Mouse (Mus musculus) forebrain, embryonic 11.5 days (tissue): Measurements from ENCODE around the gene Ghdc. TPM values are rescaled to one million over a fixed set of nuclear protein-coding genes. Genes with fewer than 3 reads are reported as not detected.

Experiments
- ATAC-seq: fragments of 200-750 bp; cut with Nextera tagmentation; replicated peaks from 2 replicates; pipeline ENCODE4 v1.8.0; 2017; ENCODE audit warnings: moderate TSS enrichment; ENCODE audit not compliant: low FRiP score
- DNase-seq: peaks from one replicate; pipeline ENCODE4 v3.0.0-alpha.2; 2017; ENCODE audit warnings: low spot score
- H3K27ac ChIP-seq: fragments of 300-500 bp; sonication (generic); 2 replicates; pipeline ENCODE4 v1.5.1; 2014; ENCODE audit warnings: low read depth, low read length
- H3K27me3 ChIP-seq: fragments of 300-500 bp; sonication (generic); 2 replicates; pipeline ENCODE4 v1.6.1; 2014; ENCODE audit warnings: mild to moderate bottlenecking, low read length, mixed read lengths; ENCODE audit not compliant: control insufficient read depth, insufficient read depth
- H3K36me3 ChIP-seq: fragments of 300-500 bp; sonication (generic); 2 replicates; pipeline ENCODE4 v1.6.1; 2014; ENCODE audit warnings: mild to moderate bottlenecking, low read length, moderate library complexity, mixed read lengths; ENCODE audit not compliant: control insufficient read depth, insufficient read depth
- H3K4me1 ChIP-seq: fragments of 300-500 bp; sonication (generic); replicated peaks from 2 replicates; pipeline ENCODE4 v1.6.1; 2014; ENCODE audit warnings: low read length, mixed read lengths; ENCODE audit not compliant: control insufficient read depth, insufficient read depth
- H3K4me2 ChIP-seq: fragments of 300-500 bp; sonication (generic); 2 replicates; pipeline ENCODE4 v1.6.1; 2014; ENCODE audit warnings: low read depth, mild to moderate bottlenecking, low read length, moderate library complexity, mixed read lengths; ENCODE audit not compliant: severe bottlenecking
- H3K4me3 ChIP-seq: fragments of 300-500 bp; sonication (generic); 2 replicates; pipeline ENCODE4 v1.5.1; 2014; ENCODE audit warnings: low read depth, low read length
- H3K9ac ChIP-seq: fragments of 300-500 bp; sonication (generic); 2 replicates; pipeline ENCODE4 v1.6.1; 2014; ENCODE audit warnings: low read length
- H3K9me3 ChIP-seq: fragments of 300-500 bp; sonication (generic); 2 replicates; pipeline ENCODE4 v1.6.1; 2016; ENCODE audit warnings: low read length, mixed read lengths; ENCODE audit not compliant: control insufficient read depth
- WGBS: fragments of 180-500 bp; shearing (Covaris S2); extraction: QIAGEN DNeasy Blood & Tissue Kit; methylation state at CpG from one replicate; pipeline ENCODE4 v1.1.7; 2014; 5-methylcytosine and 5-hydroxymethylcytosine counted together
- polyA plus RNA-seq: library from polyadenylated mRNA; unstranded; fragments of >200 nt; fragmentation: Nextera tagmentation; extraction: Ambion mirVana; gene quantifications from 2 replicates; pipeline ENCODE4 v1.2.1, GENCODE M21; 2014

Ghdc gene
- polyA plus RNA-seq, 1 experiment from 2014 or later = 2.1 TPM

GRCm38 (mm10) chr11:100814498-100814897 lies 43.7 kb upstream of the Ghdc start:
- no peak overlapping the region for H3K4me2 ChIP-seq
- H3K9ac ChIP-seq = no peak overlapping the region
- H3K9me3 ChIP-seq = no peaks in the 10 kb centered on the region; the same call in 1 of the 2 replicates
- H3K4me1 ChIP-seq = no peaks in the 10 kb centered on the region
- no peaks in the 10 kb centered on the region for H3K27me3 ChIP-seq
- ATAC-seq (no peak), DNase-seq (no peak)
- H3K36me3 ChIP-seq = no peaks in the 10 kb centered on the region
- WGBS = 79% methylated on average over 13 of the region's 13 CpGs
- H3K4me3 ChIP-seq = no peak overlapping the region
- no peak overlapping the region for H3K27ac ChIP-seq

- ATAC-seq = no peak
- H3K9ac ChIP-seq = no peak overlapping the region
- H3K4me1 ChIP-seq = no peaks in the 10 kb centered on the region
- H3K4me3 ChIP-seq = no peak overlapping the region
- 96% methylated on average over 2 of the region's 2 CpGs for WGBS
- no peaks in the 10 kb centered on the region; the same call in 1 of the 2 replicates for H3K9me3 ChIP-seq
- no peak for DNase-seq
- H3K4me2 ChIP-seq = no peak overlapping the region
- H3K27me3 ChIP-seq = no peaks in the 10 kb centered on the region
- H3K27ac ChIP-seq = no peak overlapping the region
- no peaks in the 10 kb centered on the region for H3K36me3 ChIP-seq
Measured at GRCm38 (mm10) chr11:100811132-100811531, 40.4 kb upstream of the Ghdc start.

- H3K36me3 ChIP-seq = no peaks in the 10 kb centered on the region
- H3K9ac ChIP-seq = no peak overlapping the region
- H3K4me1 ChIP-seq = no peaks in the 10 kb centered on the region
- no peak overlapping the region for H3K27ac ChIP-seq
- no peaks in the 10 kb centered on the region; the same call in 1 of the 2 replicates for H3K9me3 ChIP-seq
- H3K27me3 ChIP-seq = no peaks in the 10 kb centered on the region
- no peak overlapping the region for H3K4me3 ChIP-seq
- WGBS = 80% methylated on average over 9 of the region's 9 CpGs
- ATAC-seq = no peak
- DNase-seq = no peak
- no peak overlapping the region for H3K4me2 ChIP-seq
Measured at GRCm38 (mm10) chr11:100810516-100810915, 39.8 kb upstream of the Ghdc start.

- Histone ChIP-seq H3K27ac (peak overlapping the region; percentile 34; the same call in 1 of the 2 replicates), H3K27me3 (no peaks in the 10 kb centered on the region), H3K4me3 (no peak overlapping the region), H3K36me3 (no peaks in the 10 kb centered on the region), H3K9me3 (no peaks in the 10 kb centered on the region), H3K9ac (no peak overlapping the region), H3K4me1 (no peaks in the 10 kb centered on the region), H3K4me2 (no peak overlapping the region)
- 61% methylated on average over 20 of the region's 20 CpGs for whole genome bisulfite sequencing
- no peak for ATAC-seq
- DNase-seq = peak; percentile 56
Measured at GRCm38 (mm10) chr11:100806380-100807305, 35.9 kb upstream of the Ghdc start.

GRCm38 (mm10) chr11:100805535-100805934 lies 34.8 kb upstream of the Ghdc start:
- no peak overlapping the region for H3K4me3 ChIP-seq
- no peaks in the 10 kb centered on the region for H3K27me3 ChIP-seq
- DNase-seq (no peak), ATAC-seq (no peak)
- no peak overlapping the region for H3K4me2 ChIP-seq
- no peak overlapping the region for H3K9ac ChIP-seq
- H3K36me3 ChIP-seq = no peaks in the 10 kb centered on the region
- no peak overlapping the region for H3K27ac ChIP-seq
- no peaks in the 10 kb centered on the region for H3K9me3 ChIP-seq
- no peaks in the 10 kb centered on the region for H3K4me1 ChIP-seq
- WGBS = 84% methylated on average over 7 of the region's 7 CpGs

GRCm38 (mm10) chr11:100804409-100804808 lies 33.7 kb upstream of the Ghdc start:
- Histone ChIP-seq H3K4me3 (no peak overlapping the region), H3K4me1 (no peaks in the 10 kb centered on the region), H3K27ac (no peak overlapping the region), H3K4me2 (no peak overlapping the region), H3K9ac (no peak overlapping the region), H3K9me3 (no peaks in the 10 kb centered on the region), H3K36me3 (no peaks in the 10 kb centered on the region), H3K27me3 (no peaks in the 10 kb centered on the region)
- DNase-seq (no peak), ATAC-seq (no peak)
- 98% methylated on average over 10 of the region's 10 CpGs for WGBS

- 82% methylated on average over 5 of the region's 5 CpGs for WGBS
- no peaks in the 10 kb centered on the region for H3K36me3 ChIP-seq
- no peaks in the 10 kb centered on the region for H3K4me1 ChIP-seq
- no peak overlapping the region for H3K4me3 ChIP-seq
- H3K27ac ChIP-seq = no peak overlapping the region
- H3K9ac ChIP-seq = no peak overlapping the region
- ATAC-seq (no peak), DNase-seq (no peak)
- no peaks in the 10 kb centered on the region for H3K9me3 ChIP-seq
- H3K27me3 ChIP-seq = no peaks in the 10 kb centered on the region
- H3K4me2 ChIP-seq = no peak overlapping the region
Measured at GRCm38 (mm10) chr11:100799426-100799825, 28.7 kb upstream of the Ghdc start.

- Histone ChIP-seq H3K4me1 (no peaks in the 10 kb centered on the region), H3K4me2 (no peak overlapping the region), H3K4me3 (no peak overlapping the region), H3K36me3 (no peaks in the 10 kb centered on the region), H3K9ac (no peak overlapping the region), H3K27ac (no peak overlapping the region), H3K9me3 (no peaks in the 10 kb centered on the region), H3K27me3 (no peaks in the 10 kb centered on the region)
- no peak for ATAC-seq
- WGBS = 57% methylated on average over 8 of the region's 8 CpGs
- DNase-seq = no peak
Measured at GRCm38 (mm10) chr11:100796585-100796984, 25.8 kb upstream of the Ghdc start.

GRCm38 (mm10) chr11:100795386-100795785 lies 24.6 kb upstream of the Ghdc start:
- Histone ChIP-seq H3K36me3 (no peaks in the 10 kb centered on the region), H3K27me3 (no peaks in the 10 kb centered on the region), H3K4me1 (no peaks in the 10 kb centered on the region), H3K9me3 (no peaks in the 10 kb centered on the region), H3K9ac (no peak overlapping the region), H3K4me2 (no peak overlapping the region), H3K4me3 (no peak overlapping the region), H3K27ac (no peak overlapping the region)
- no peak for ATAC-seq
- DNase-seq = no peak
- WGBS = 92% methylated on average over 2 of the region's 2 CpGs
